Mouse (Mus musculus): Measurements from ENCODE around the gene Pkp3.
"Not testable (repeated sequence)": the region's sequence is repeated elsewhere in the genome, so short reads cannot be mapped to it uniquely, and the experiment has no call there.

Gene Pkp3

DNA sequence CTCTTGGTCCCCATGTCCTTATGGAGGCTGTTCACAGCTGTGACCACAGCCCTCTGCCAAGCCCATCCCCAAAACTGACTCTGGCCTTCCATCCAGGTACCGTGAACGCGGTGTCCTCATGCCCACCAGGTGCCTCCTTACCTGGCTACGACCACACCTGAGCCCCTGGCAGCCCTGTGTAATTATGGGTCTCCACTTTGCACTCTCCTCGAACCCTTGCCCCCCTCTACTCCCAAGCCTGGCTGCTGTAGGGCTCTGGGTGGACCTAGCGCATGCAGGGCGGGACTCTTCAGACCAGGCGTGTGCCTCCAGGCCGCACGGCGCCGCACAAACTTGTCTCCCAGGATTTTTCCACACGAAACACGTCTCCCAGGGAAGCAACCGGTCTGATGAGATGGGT lies at the start of gene Pkp3:
Pkp3 (plus strand) TSS at position 378 of the 400 bp plus-strand sequence.
- no peak for DNase-seq (ENCODE audit: low spot score)

DNA sequence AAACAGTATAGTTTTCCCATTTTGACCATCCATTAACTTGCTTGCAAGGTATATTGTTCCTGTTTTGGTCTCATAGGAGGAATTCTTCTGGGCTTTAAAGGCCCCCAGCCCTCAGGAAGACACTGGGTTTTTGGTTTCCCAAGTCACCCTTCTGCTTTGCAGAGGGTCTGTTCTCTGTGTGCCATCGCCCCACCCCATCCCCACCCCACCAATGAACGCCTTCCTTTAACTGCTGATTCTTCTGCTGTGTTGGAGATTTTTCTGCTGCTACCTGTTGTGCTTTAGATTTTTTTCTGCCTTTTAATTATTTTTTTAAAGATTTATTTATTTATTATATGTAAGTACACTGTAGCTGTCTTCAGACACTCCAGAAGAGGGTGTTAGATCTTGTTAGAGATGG lies 49.2 kb upstream of the Pkp3 start, which contains the start of gene Gm17387:
Gm17387 (plus strand) TSS at position 301 of the 400 bp plus-strand sequence.
- DNase-seq (ENCODE audit: low spot score): no peak

GRCm38 (mm10) chr7:141030390-141030789 lies 47.6 kb upstream of the Pkp3 start:
- no peak for DNase-seq (ENCODE audit: low spot score)

GRCm38 (mm10) chr7:141032458-141033167 lies 45.4 kb upstream of the Pkp3 start:
- DNase-seq (ENCODE audit: low spot score): no peak

GRCm38 (mm10) chr7:141036624-141037023 lies 41.4 kb upstream of the Pkp3 start:
- DNase-seq (ENCODE audit: low spot score): not testable (repeated sequence)

- DNase-seq (ENCODE audit: low spot score): no peak
Measured at GRCm38 (mm10) chr7:141038090-141039032, 39.7 kb upstream of the Pkp3 start.

GRCm38 (mm10) chr7:141039386-141040107 lies 38.5 kb upstream of the Pkp3 start:
- no peak for DNase-seq (ENCODE audit: low spot score)

- peak; percentile 23 for DNase-seq (ENCODE audit: low spot score)
Measured at GRCm38 (mm10) chr7:141040867-141041606, 37.0 kb upstream of the Pkp3 start.

- no peak for DNase-seq (ENCODE audit: low spot score)
Measured at GRCm38 (mm10) chr7:141041661-141042060, 36.4 kb upstream of the Pkp3 start.

DNA sequence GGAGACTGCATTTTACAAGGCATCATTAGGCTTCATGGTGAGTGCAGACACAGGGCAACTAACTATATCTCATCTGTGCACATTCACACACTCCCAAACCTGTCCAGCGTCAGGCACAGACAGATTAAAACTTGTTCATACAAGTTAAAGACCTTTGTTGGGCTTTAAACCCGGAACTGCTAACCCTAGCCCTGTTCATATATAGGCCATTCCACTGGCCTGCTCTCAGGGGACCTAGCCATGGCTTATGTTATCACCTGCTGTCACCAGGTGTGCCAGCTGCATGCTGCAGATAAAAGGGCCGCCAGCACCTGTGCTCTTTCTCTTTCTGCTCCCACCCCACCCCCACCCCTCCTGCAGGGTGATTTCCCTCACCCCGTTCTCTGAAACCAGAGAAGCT lies 35.5 kb upstream of the Pkp3 start:
- no peak for DNase-seq (ENCODE audit: low spot score)

- no peak for DNase-seq (ENCODE audit: low spot score)
Measured at GRCm38 (mm10) chr7:141046931-141047580, 31.0 kb upstream of the Pkp3 start.

GRCm38 (mm10) chr7:141047581-141048225 lies 30.3 kb upstream of the Pkp3 start:
- DNase-seq (ENCODE audit: low spot score): peak; percentile 40

- DNase-seq (ENCODE audit: low spot score): peak; percentile 95
Measured at GRCm38 (mm10) chr7:141048226-141049218, 29.5 kb upstream of the Pkp3 start.

DNA sequence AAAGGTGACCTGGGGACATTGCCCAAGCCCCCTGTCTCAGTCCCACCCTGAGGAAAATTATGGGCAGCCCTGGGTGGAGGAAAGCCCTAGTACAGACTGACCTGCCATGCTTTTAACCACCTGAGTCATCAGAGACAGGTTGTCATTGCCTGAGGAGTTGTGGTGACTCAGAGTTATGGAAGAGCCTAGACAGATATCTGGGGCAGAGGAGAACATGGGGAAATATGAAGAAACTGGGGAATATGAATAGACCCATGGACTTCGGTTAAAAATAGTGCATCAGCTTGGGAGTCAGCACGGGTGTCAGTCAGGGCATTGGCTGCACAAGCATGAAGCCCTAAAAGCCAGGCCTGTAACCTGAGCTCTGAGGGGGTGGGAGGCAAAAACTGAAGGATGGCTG lies 28.7 kb upstream of the Pkp3 start:
- DNase-seq (ENCODE audit: low spot score): no peak

- no peak for DNase-seq (ENCODE audit: low spot score)
Measured at GRCm38 (mm10) chr7:141051060-141051685, 26.8 kb upstream of the Pkp3 start.

GRCm38 (mm10) chr7:141052016-141052415 lies 26.0 kb upstream of the Pkp3 start:
- DNase-seq (ENCODE audit: low spot score): no peak

DNA sequence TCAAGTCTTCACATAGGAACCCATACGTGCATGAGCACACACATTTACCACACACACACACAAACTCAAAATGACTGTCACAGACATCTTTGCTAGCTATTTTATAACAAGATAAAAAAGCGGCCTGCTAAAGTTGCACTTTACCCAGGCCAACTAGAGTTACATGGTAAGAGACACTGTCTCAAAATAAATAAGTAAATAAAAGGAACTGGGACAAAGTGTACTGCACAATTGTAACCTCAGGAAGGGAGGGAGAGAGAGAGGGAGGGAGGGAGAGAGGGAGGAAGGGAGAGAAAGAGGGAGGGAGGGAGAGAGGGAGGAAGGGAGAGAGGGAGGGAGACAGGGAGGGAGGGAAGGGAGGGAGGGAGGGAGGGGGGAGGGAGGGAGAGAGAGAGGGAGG lies 25.6 kb upstream of the Pkp3 start:
- no peak for DNase-seq (ENCODE audit: low spot score)

DNA sequence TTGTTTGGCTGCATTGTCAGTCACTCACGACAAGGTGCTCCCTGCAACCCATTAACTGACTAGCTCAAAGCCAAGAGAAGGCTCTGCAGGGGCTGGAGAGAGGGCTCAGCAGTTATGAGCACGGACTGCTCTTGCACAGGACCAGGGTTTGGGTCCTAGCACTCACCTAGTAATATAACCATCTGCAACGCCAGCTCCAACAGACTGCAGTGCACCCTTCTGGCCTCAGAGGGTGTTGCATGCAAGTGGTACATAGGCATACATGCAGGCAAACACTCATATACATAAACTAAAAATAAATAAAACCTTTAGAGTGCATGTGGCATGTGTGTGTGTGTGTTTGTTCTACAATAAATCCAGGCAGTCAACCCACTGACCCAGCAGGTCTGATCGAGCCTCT lies 22.2 kb upstream of the Pkp3 start:
- DNase-seq (ENCODE audit: low spot score): no peak

GRCm38 (mm10) chr7:141056976-141057375 lies 21.0 kb upstream of the Pkp3 start:
- no peak for DNase-seq (ENCODE audit: low spot score)

All from retina, embryonic 14.5 days (tissue).